Mouse (Mus musculus): ENCODE data around the gene Myh13. TPM values are rescaled to one million over a fixed set of nuclear protein-coding genes. Genes with fewer than 3 reads are reported as not detected.

The Myh13 gene
- polyA plus RNA-seq, 1 experiment from 2014 or later = not detected

GRCm38 (mm10) chr11:67364551-67364950 is 43.1 kb downstream of the Myh13 start:
- Histone ChIP-seq H3K4me1 (replicated peaks) (no peaks in the 10 kb centered on the region; the same call in 1 of the 2 replicates), H3K27ac (replicated peaks) (no peak overlapping the region), H3K4me2 (no peak overlapping the region), H3K9me3 (no peaks in the 10 kb centered on the region), H3K4me3 (no peak overlapping the region), H3K9ac (no peak overlapping the region), H3K36me3 (no peaks in the 10 kb centered on the region), H3K27me3 (no peaks in the 10 kb centered on the region)
- 90% methylated on average over 12 of the region's 12 CpGs for WGBS
- no peak for ATAC-seq (ENCODE audit: low read depth)

- no peaks in the 10 kb centered on the region; the same call in 1 of the 2 replicates for H3K27me3 ChIP-seq
- no peak overlapping the region for H3K4me3 ChIP-seq
- H3K27ac ChIP-seq (replicated peaks) = no peak overlapping the region
- 95% methylated on average over 14 of the region's 14 CpGs for WGBS
- ATAC-seq (ENCODE audit: low read depth) = no peak
- H3K4me1 ChIP-seq (replicated peaks) = no peaks in the 10 kb centered on the region; the same call in 1 of the 2 replicates
- H3K4me2 ChIP-seq = no peak overlapping the region
- no peak overlapping the region for H3K9ac ChIP-seq
- no peaks in the 10 kb centered on the region for H3K9me3 ChIP-seq
- no peaks in the 10 kb centered on the region for H3K36me3 ChIP-seq
Measured at GRCm38 (mm10) chr11:67364986-67365721, 43.7 kb downstream of the Myh13 start.

- no peak overlapping the region for H3K27ac ChIP-seq (replicated peaks)
- H3K4me1 ChIP-seq (replicated peaks) = no peaks in the 10 kb centered on the region; the same call in 1 of the 2 replicates
- H3K36me3 ChIP-seq = no peaks in the 10 kb centered on the region
- H3K9ac ChIP-seq = no peak overlapping the region
- no peaks in the 10 kb centered on the region; the same call in 1 of the 2 replicates for H3K27me3 ChIP-seq
- H3K9me3 ChIP-seq = no peaks in the 10 kb centered on the region
- no peak overlapping the region for H3K4me3 ChIP-seq
- ATAC-seq (ENCODE audit: low read depth) = no peak
- WGBS = 63% methylated on average over 9 of the region's 9 CpGs
- no peak overlapping the region for H3K4me2 ChIP-seq
Measured at GRCm38 (mm10) chr11:67366936-67367335, 45.5 kb downstream of the Myh13 start.

GRCm38 (mm10) chr11:67373333-67373732 is 51.9 kb downstream of the Myh13 start:
- Histone ChIP-seq H3K36me3 (no peaks in the 10 kb centered on the region), H3K4me3 (no peak overlapping the region), H3K4me2 (no peak overlapping the region), H3K9me3 (no peaks in the 10 kb centered on the region), H3K27ac (replicated peaks) (no peak overlapping the region), H3K4me1 (replicated peaks) (no peaks in the 10 kb centered on the region; the same call in 1 of the 2 replicates), H3K9ac (no peak overlapping the region), H3K27me3 (no peaks in the 10 kb centered on the region; the same call in 1 of the 2 replicates)
- WGBS = 61% methylated on average over 2 of the region's 2 CpGs
- ATAC-seq (ENCODE audit: low read depth) = no peak

GRCm38 (mm10) chr11:67376308-67376707 is 54.9 kb downstream of the Myh13 start:
- Histone ChIP-seq H3K9ac (no peak overlapping the region), H3K27ac (replicated peaks) (no peak overlapping the region), H3K36me3 (no peaks in the 10 kb centered on the region), H3K4me1 (replicated peaks) (peaks cover 22% of the 10 kb centered on the region), H3K9me3 (no peaks in the 10 kb centered on the region), H3K4me3 (no peak overlapping the region), H3K27me3 (no peaks in the 10 kb centered on the region; the same call in 1 of the 2 replicates), H3K4me2 (no peak overlapping the region)
- ATAC-seq (ENCODE audit: low read depth) = no peak

- Histone ChIP-seq H3K27me3 (no peaks in the 10 kb centered on the region; the same call in 1 of the 2 replicates), H3K9me3 (no peaks in the 10 kb centered on the region), H3K36me3 (no peaks in the 10 kb centered on the region), H3K4me3 (no peak overlapping the region), H3K4me2 (no peak overlapping the region), H3K4me1 (replicated peaks) (peaks cover 22% of the 10 kb centered on the region), H3K27ac (replicated peaks) (no peak overlapping the region), H3K9ac (no peak overlapping the region)
- ATAC-seq (ENCODE audit: low read depth) = no peak
- 7% methylated on average over 10 of the region's 10 CpGs for WGBS
Measured at GRCm38 (mm10) chr11:67379703-67380510, 58.4 kb downstream of the Myh13 start.

- 79% methylated on average over 4 of the region's 4 CpGs for WGBS
- peaks cover 26% of the 10 kb centered on the region for H3K4me1 ChIP-seq (replicated peaks)
- H3K9ac ChIP-seq = no peak overlapping the region
- H3K4me3 ChIP-seq = no peak overlapping the region
- H3K4me2 ChIP-seq = no peak overlapping the region
- ATAC-seq (ENCODE audit: low read depth) = no peak
- no peaks in the 10 kb centered on the region for H3K36me3 ChIP-seq
- H3K27ac ChIP-seq (replicated peaks) = no peak overlapping the region
- H3K27me3 ChIP-seq = no peaks in the 10 kb centered on the region; the same call in 1 of the 2 replicates
- H3K9me3 ChIP-seq = no peaks in the 10 kb centered on the region
Measured at GRCm38 (mm10) chr11:67381833-67382232, 60.4 kb downstream of the Myh13 start.

GRCm38 (mm10) chr11:67384653-67385052 is 63.2 kb downstream of the Myh13 start:
- Histone ChIP-seq H3K27me3 (no peaks in the 10 kb centered on the region; the same call in 1 of the 2 replicates), H3K27ac (replicated peaks) (no peak overlapping the region), H3K9ac (no peak overlapping the region), H3K4me3 (no peak overlapping the region), H3K9me3 (no peaks in the 10 kb centered on the region), H3K36me3 (no peaks in the 10 kb centered on the region), H3K4me2 (no peak overlapping the region), H3K4me1 (replicated peaks) (peaks cover 16% of the 10 kb centered on the region)
- no peak for ATAC-seq (ENCODE audit: low read depth)
- 89% methylated on average over 7 of the region's 7 CpGs for WGBS

- Histone ChIP-seq H3K27me3 (no peaks in the 10 kb centered on the region), H3K4me2 (no peak overlapping the region), H3K27ac (replicated peaks) (no peak overlapping the region), H3K36me3 (no peaks in the 10 kb centered on the region), H3K4me1 (replicated peaks) (peaks cover 7% of the 10 kb centered on the region), H3K9ac (no peak overlapping the region), H3K4me3 (no peak overlapping the region), H3K9me3 (no peaks in the 10 kb centered on the region)
- WGBS = 4% methylated on average over 8 of the region's 8 CpGs
- ATAC-seq (ENCODE audit: low read depth) = no peak
Measured at GRCm38 (mm10) chr11:67386815-67387415, 65.5 kb downstream of the Myh13 start.

GRCm38 (mm10) chr11:67390679-67391384 is 69.4 kb downstream of the Myh13 start:
- H3K27me3 ChIP-seq = no peaks in the 10 kb centered on the region
- H3K9ac ChIP-seq = no peak overlapping the region
- no peak overlapping the region for H3K4me3 ChIP-seq
- H3K27ac ChIP-seq (replicated peaks) = no peak overlapping the region
- no peak overlapping the region for H3K4me2 ChIP-seq
- peaks cover 7% of the 10 kb centered on the region for H3K4me1 ChIP-seq (replicated peaks)
- no peaks in the 10 kb centered on the region for H3K36me3 ChIP-seq
- no peak for ATAC-seq (ENCODE audit: low read depth)
- 82% methylated on average over 3 of the region's 3 CpGs for WGBS
- H3K9me3 ChIP-seq = no peaks in the 10 kb centered on the region

GRCm38 (mm10) chr11:67392369-67392768 is 70.9 kb downstream of the Myh13 start:
- no peaks in the 10 kb centered on the region for H3K27me3 ChIP-seq
- H3K4me3 ChIP-seq = no peak overlapping the region
- no peak overlapping the region for H3K4me2 ChIP-seq
- WGBS = 88% methylated on average over 3 of the region's 3 CpGs
- no peak for ATAC-seq (ENCODE audit: low read depth)
- no peak overlapping the region for H3K9ac ChIP-seq
- no peaks in the 10 kb centered on the region for H3K9me3 ChIP-seq
- no peak overlapping the region for H3K27ac ChIP-seq (replicated peaks)
- H3K4me1 ChIP-seq (replicated peaks) = no peaks in the 10 kb centered on the region
- H3K36me3 ChIP-seq = no peaks in the 10 kb centered on the region
